Mouse (Mus musculus) heart, postnatal 0 days (tissue): ENCODE measurements around the gene Ciao2a. TPM values are rescaled to one million over a fixed set of nuclear protein-coding genes. Genes with fewer than 3 reads are reported as not detected.

Experiments
- ATAC-seq: fragments of 200-750 bp; cut with Nextera tagmentation; 2 replicates; pipeline ENCODE4 v1.8.0; 2017; ENCODE audit warnings: low read depth, moderate number of reproducible peaks, moderate library complexity; ENCODE audit not compliant: insufficient read depth
- DNase-seq: peaks from one replicate; pipeline ENCODE4 v3.0.0-alpha.2; 2016; ENCODE audit warnings: low spot score
- H3K27ac ChIP-seq: fragments of 300-500 bp; sonication (generic); 2 replicates; pipeline ENCODE4 v1.5.1; 2014; ENCODE audit warnings: low read depth, mild to moderate bottlenecking
- H3K27me3 ChIP-seq: fragments of 300-500 bp; sonication (generic); 2 replicates; pipeline ENCODE4 v1.6.1; 2014; ENCODE audit warnings: low read length, mixed read lengths; ENCODE audit not compliant: control insufficient read depth, insufficient read depth
- H3K36me3 ChIP-seq: fragments of 300-500 bp; sonication (generic); replicated peaks from 2 replicates; pipeline ENCODE4 v1.6.1; 2014; ENCODE audit warnings: low read length, mixed read lengths; ENCODE audit not compliant: control insufficient read depth, insufficient read depth
- H3K4me1 ChIP-seq: fragments of 300-500 bp; sonication (generic); 2 replicates; pipeline ENCODE4 v1.6.1; 2014; ENCODE audit warnings: antibody characterized with exemption; ENCODE audit not compliant: control insufficient read depth, insufficient read depth
- H3K4me2 ChIP-seq: fragments of 300-500 bp; sonication (generic); 2 replicates; pipeline ENCODE4 v1.6.1; 2014; ENCODE audit warnings: low read depth, mild to moderate bottlenecking, low read length, moderate library complexity
- H3K4me3 ChIP-seq: fragments of 300-500 bp; sonication (generic); 2 replicates; pipeline ENCODE4 v1.5.1; 2014; ENCODE audit warnings: low read depth, low read length
- H3K9ac ChIP-seq: fragments of 300-500 bp; sonication (generic); replicated peaks from 2 replicates; pipeline ENCODE4 v1.6.1; 2014; ENCODE audit warnings: low read depth, low read length, mixed read lengths
- H3K9me3 ChIP-seq: fragments of 300-500 bp; sonication (generic); replicated peaks from 2 replicates; pipeline ENCODE4 v1.6.1; 2016; ENCODE audit warnings: low read length; ENCODE audit not compliant: control insufficient read depth
- CTCF ChIP-seq: IDR thresholded peaks from 2 replicates; pipeline ENCODE4 v1.5.1; 2016; ENCODE audit warnings: antibody characterized with exemption, control low read depth, low read depth
- EP300 ChIP-seq: IDR thresholded peaks from 2 replicates; pipeline ENCODE4 v1.6.1; 2016; ENCODE audit warnings: antibody characterized with exemption, low read depth
- WGBS: fragments of 180-500 bp; shearing (Covaris S2); extraction: QIAGEN DNeasy Blood & Tissue Kit; methylation state at CpG from one replicate; pipeline ENCODE4 v1.1.7; 2014; 5-methylcytosine and 5-hydroxymethylcytosine counted together
- polyA plus RNA-seq: library from polyadenylated mRNA; unstranded; fragments of >200 nt; fragmentation: Nextera tagmentation; extraction: Ambion mirVana; gene quantifications from 2 replicates; pipeline ENCODE4 v1.2.1, GENCODE M21; 2015
- total RNA-seq: library from RNA; depleted of rRNA; stranded (reverse); fragments of >200 nt; gene quantifications from 2 replicates; pipeline ENCODE4 v1.2.3, GENCODE M21; 2014; ENCODE audit warnings: low replicate concordance; rRNA removed

The Ciao2a gene
- total and polyA plus RNA-seq, 2 experiments from 2014 or later, result 74.2 to 154 TPM

DNA sequence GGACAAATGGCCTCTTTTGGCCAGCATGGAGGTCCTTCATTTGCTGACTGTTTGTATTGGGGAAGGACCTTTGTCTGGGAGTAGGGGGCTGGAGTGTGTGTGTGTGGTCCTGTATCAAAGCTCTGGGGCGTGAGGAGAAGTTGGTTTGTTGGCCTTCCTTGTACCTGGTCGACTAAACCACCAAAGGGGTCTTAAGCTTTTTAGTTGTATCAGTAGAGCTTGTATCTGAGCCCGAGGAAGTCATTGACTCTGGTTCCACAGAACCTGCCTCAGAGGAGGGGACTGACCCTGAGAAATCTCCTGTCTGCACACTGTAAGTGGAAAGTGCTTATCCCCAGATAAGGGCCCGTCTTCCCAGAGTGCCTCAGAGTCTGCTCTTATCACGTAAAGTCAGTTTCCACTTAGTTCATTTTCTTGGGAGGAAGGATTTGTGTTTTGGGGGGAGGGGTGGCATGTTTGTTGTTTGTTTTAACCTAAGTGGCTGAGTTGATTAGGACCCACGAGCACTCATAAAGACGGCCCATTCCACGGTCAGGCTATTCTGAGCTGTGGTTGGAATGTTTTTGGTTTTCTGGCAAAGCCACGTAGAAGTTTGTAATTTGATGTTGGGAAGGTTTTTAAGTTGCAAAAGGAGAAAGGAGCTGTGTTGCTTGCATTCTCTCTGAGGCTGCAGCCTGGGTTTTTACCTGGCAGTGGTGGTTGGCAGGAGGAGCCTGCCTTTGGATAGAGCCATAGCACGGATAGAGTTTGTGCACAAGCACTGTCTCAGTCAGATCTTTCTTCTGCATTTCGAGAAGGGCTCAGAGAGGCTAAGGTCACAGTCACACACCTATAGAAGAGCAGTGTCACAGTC lies 55.6 kb downstream of the Ciao2a start:
- WGBS, result 24% methylated on average over 11 of the region's 11 CpGs
- no peaks in the 10 kb centered on the region for H3K27me3 ChIP-seq
- H3K4me2 ChIP-seq, result no peak overlapping the region
- DNase-seq, result no peak
- H3K9ac ChIP-seq, result no peak overlapping the region
- ATAC-seq, result no peak
- TF ChIP-seq CTCF, result no peak
- TF ChIP-seq EP300, result no peak
- peaks cover 12% of the 10 kb centered on the region; the same call in 1 of the 2 replicates for H3K4me1 ChIP-seq
- no peaks in the 10 kb centered on the region for H3K9me3 ChIP-seq
- no peak overlapping the region; the same call in 1 of the 2 replicates for H3K27ac ChIP-seq
- no peaks in the 10 kb centered on the region for H3K36me3 ChIP-seq
- no peak overlapping the region for H3K4me3 ChIP-seq

DNA sequence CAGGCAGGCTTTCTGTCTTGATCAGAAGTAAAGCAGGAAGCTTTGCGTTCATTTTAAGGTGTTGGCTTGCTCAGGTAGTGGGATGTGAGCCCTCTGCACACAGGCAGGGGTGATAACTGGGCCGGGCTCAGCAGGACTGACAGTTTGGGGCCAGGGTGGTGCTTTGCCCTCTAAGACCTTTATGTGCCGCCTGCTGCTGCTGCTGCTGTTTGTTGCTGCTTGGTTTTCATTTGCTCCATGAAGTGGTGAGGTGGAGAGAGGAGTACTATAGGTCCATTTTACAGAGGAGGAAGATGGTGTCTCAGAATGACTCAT lies 56.2 kb downstream of the Ciao2a start:
- Histone ChIP-seq H3K4me3 (no peak overlapping the region), H3K9ac (no peak overlapping the region), H3K4me2 (no peak overlapping the region), H3K4me1 (peaks cover 12% of the 10 kb centered on the region; the same call in 1 of the 2 replicates), H3K27me3 (no peaks in the 10 kb centered on the region), H3K27ac (no peak overlapping the region), H3K36me3 (no peaks in the 10 kb centered on the region), H3K9me3 (no peaks in the 10 kb centered on the region)
- ATAC-seq (no peak), DNase-seq (no peak)
- TF ChIP-seq EP300 (no peak), CTCF (no peak)
- WGBS, result 69% methylated on average over 3 of the region's 3 CpGs

DNA sequence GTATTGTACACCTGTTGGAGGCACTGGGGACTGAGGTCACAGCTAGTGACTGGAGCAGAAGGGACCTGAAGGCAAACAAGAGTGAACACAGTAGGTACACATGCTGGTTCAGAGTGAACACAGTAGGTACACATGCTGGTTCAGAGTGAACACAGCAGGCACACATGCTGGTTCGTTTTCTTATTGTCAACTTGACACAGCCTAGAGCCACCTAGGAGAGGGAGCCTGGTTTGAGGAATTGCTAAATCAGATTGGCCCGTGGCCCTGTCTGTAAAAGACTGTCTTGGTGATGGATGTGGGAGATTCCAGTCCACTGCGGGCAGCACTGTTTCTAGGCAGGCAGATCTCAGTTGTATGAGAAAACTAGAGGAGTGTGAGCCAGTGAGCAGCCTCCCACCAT lies 56.6 kb downstream of the Ciao2a start:
- TF ChIP-seq EP300, result no peak
- no peak for TF ChIP-seq CTCF
- Histone ChIP-seq H3K27ac (no peak overlapping the region), H3K4me3 (no peak overlapping the region), H3K27me3 (no peaks in the 10 kb centered on the region), H3K9ac (no peak overlapping the region), H3K4me1 (peaks cover 12% of the 10 kb centered on the region; the same call in 1 of the 2 replicates), H3K4me2 (no peak overlapping the region), H3K36me3 (no peaks in the 10 kb centered on the region), H3K9me3 (no peaks in the 10 kb centered on the region)
- no peak for ATAC-seq
- no peak for DNase-seq
- WGBS, result 68% methylated on average over 3 of the region's 3 CpGs

DNA sequence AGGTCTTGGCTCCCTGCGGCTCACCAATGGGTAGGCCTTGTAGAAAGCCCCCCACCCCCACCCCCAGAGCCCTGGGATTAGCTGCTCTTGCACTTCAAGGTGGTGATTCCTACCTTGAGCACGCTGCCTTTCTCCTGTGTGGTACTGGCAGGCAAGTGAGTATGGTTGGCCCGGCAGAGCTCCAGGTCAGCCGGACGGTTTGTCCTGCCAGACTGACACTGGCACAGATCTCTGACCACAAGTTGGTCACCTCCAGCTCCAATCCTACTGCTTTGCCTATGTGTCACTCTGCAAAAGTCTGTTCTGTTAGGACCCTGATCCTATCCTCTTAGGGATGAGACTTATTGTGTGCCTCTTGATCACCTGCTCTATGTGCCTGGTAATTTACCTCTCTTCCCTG lies 58.2 kb downstream of the Ciao2a start:
- H3K9me3 ChIP-seq, result no peaks in the 10 kb centered on the region
- no peak overlapping the region for H3K4me3 ChIP-seq
- H3K27ac ChIP-seq, result no peak overlapping the region
- H3K4me1 ChIP-seq, result peaks cover 12% of the 10 kb centered on the region; the same call in 1 of the 2 replicates
- no peaks in the 10 kb centered on the region for H3K27me3 ChIP-seq
- no peaks in the 10 kb centered on the region for H3K36me3 ChIP-seq
- no peak overlapping the region for H3K4me2 ChIP-seq
- no peak overlapping the region for H3K9ac ChIP-seq
- ATAC-seq (no peak), DNase-seq (no peak)
- WGBS, result 79% methylated on average over 5 of the region's 5 CpGs
- TF ChIP-seq EP300 (no peak), CTCF (no peak)

DNA sequence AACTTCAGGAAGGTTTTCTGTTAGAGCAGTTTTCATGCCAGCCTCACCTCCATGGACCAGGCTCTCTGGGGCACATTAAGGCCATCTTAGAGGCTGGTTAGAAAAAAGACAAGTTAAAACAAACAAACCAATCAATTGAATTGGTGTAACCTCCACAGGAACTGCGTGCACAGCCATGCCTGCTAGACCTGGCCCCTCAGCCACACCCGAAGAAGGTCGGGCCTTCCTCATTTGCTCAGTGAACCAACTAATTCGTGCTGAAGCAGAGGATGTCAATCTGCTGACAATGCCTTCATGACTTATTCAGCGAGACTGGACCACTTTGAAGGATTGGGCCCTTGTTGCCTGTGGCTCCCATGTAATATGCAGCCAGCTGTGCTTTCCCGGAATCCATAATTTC lies 60.0 kb downstream of the Ciao2a start:
- DNase-seq (no peak), ATAC-seq (no peak)
- Histone ChIP-seq H3K36me3 (no peaks in the 10 kb centered on the region), H3K9me3 (no peaks in the 10 kb centered on the region), H3K4me3 (no peak overlapping the region), H3K27ac (no peak overlapping the region), H3K4me2 (no peak overlapping the region), H3K9ac (no peak overlapping the region), H3K4me1 (peaks cover 9% of the 10 kb centered on the region; the same call in 1 of the 2 replicates), H3K27me3 (no peaks in the 10 kb centered on the region)
- WGBS, result 61% methylated on average over 6 of the region's 6 CpGs
- TF ChIP-seq CTCF, result no peak

Other genes with a start within 250 kb of the Ciao2a start
- gene Pclaf, start 236.4 kb upstream of the Ciao2a start, total RNA-seq, result 19.2 and 27.3 TPM in 2 replicates
- gene Pclaf, start 236.4 kb upstream of the Ciao2a start, polyA plus RNA-seq, result 25.1 and 31.7 TPM in 2 replicates
- gene Trip4, start 217.8 kb upstream of the Ciao2a start, total RNA-seq, result 11.9 and 29.8 TPM in 2 replicates
- gene Trip4, start 217.8 kb upstream of the Ciao2a start, polyA plus RNA-seq, result 15.5 and 17.1 TPM in 2 replicates
- gene Csnk1g1, start 217.7 kb upstream of the Ciao2a start, total RNA-seq, result 9.9 and 17.1 TPM in 2 replicates
- 5.9 and 6.0 TPM in 2 replicates for gene Csnk1g1, start 217.7 kb upstream of the Ciao2a start, polyA plus RNA-seq
- 261 and 277 TPM in 2 replicates for gene Ppib, start 66.4 kb upstream of the Ciao2a start, total RNA-seq
- gene Ppib, start 66.4 kb upstream of the Ciao2a start, polyA plus RNA-seq, result 310 and 323 TPM in 2 replicates
- 3.0 TPM in 1 of 2 replicates, not detected in the other for gene Snx22, start 56.9 kb upstream of the Ciao2a start, total RNA-seq
- gene Snx22, start 56.9 kb upstream of the Ciao2a start, polyA plus RNA-seq, result 0.74 and 0.98 TPM in 2 replicates
- gene Snx1, start within 50 bp of the Ciao2a start, total RNA-seq, result 38.0 and 63.4 TPM in 2 replicates
- gene Snx1, start within 50 bp of the Ciao2a start, polyA plus RNA-seq, result 44.6 and 47.3 TPM in 2 replicates
- gene Dapk2, start 31.6 kb downstream of the Ciao2a start, total RNA-seq, result 2.3 and 3.9 TPM in 2 replicates
- 4.7 and 7.1 TPM in 2 replicates for gene Dapk2, start 31.6 kb downstream of the Ciao2a start, polyA plus RNA-seq
- 24.9 and 30.5 TPM in 2 replicates for gene Herc1, start 223.8 kb downstream of the Ciao2a start, total RNA-seq
- gene Herc1, start 223.8 kb downstream of the Ciao2a start, polyA plus RNA-seq, result 9.4 and 11.6 TPM in 2 replicates